Mouse (Mus musculus): ENCODE results near the gene Tcf7l2.

GRCm38 (mm10) chr19:55774824-55775223 is 33.2 kb downstream of the Tcf7l2 start:
- TF ChIP-seq CTCF (IDR thresholded peaks at IDR 0.05; ENCODE audit: low read depth, low read length), result no peak
- TF ChIP-seq POLR2A (IDR thresholded peaks at IDR 0.05; ENCODE audit: extremely low read depth, insufficient read depth, low read length), result no peak

Data from liver, adult 2 months (tissue).